ENCODE assay signal across 9 mouse cellular contexts in the genomic region with DNA sequence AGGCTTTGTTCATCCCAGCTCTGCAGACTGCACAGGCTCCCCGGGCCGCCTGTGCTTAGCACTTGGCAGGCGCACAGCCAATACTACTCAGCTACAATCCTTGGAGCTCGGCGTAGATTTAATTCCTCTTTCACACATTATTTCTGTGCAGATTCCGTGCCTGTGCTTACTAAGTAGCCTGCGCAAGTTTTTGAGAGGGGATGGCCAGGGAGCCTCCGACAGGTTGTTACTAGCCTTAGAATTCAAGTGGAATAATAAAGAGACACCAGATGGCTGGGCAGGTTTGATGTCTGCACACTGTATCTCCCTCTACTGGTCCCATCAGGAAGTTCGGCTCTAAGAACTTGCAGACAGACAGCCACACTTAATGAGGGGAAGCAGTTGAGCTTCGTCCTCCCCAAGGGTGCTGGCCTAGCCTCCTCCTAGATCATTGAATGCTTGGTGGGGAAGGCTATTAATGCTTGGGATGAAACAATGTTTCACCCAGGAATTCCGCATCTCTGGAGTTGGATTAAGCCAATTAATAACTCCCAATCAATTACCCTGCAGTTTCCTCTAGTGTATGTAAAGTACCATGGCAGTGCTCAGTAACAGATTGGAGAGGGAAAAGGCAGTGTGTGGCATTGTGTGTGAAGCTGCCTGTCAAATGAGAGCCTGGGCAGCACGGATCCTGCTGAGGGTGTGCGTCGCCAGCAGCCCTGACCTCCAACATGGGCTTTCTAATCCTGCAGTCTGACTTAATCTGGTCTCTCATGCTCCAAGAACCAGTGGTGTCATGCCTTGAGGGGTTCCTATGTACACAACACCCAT.
DNase-seq lines count a peak whose midpoint lies in the region; ATAC-seq and TF ChIP-seq lines count a peak whose summit lies in the region.
"Had no signal": no experiment of that assay in that cellular context is flagged by ENCODE, and none has a peak within 500 bp of the region (broad histone marks: within the 10 kb centered on the region; RNA-seq: fewer than 3 reads in every experiment).

No protein-coding gene starts in this region.

- no peak for TF ChIP-seq POLR2A in liver, adult 2 months (IDR thresholded peaks at IDR 0.05; ENCODE audit: extremely low read depth, insufficient read depth, low read length)

- H3K79me2 ChIP-seq in liver, adult 2 months (ENCODE audit: control insufficient read depth, insufficient read depth, low read length), result no peaks in the 10 kb centered on the region

- H3K9me3 ChIP-seq in liver, embryonic 11.5 days (ENCODE audit: control insufficient read depth, low read length), result no peaks in the 10 kb centered on the region
- no peaks in the 10 kb centered on the region for H3K9me3 ChIP-seq in hindbrain, embryonic 14.5 days (ENCODE audit: control insufficient read depth, low read length)
- H3K9me3 ChIP-seq: neural tube, embryonic 12.5 days had no signal

- intact Hi-C loops in left cerebral cortex, postnatal 25 days (cut with DNase I), result no loop called here

- TF ChIP-seq CTCF in liver, adult 2 months (IDR thresholded peaks at IDR 0.05; ENCODE audit: low read depth, low read length), result peak; percentile 28; the same call in 1 of the 2 replicates

- no peak overlapping the region for H3K27ac ChIP-seq in liver, adult 2 months (replicated peaks; ENCODE audit: insufficient read depth, low read depth, low read length)
- H3K27ac ChIP-seq in liver, embryonic 11.5 days (ENCODE audit: low read depth, low read length), result no peak overlapping the region
- H3K27ac ChIP-seq in hindbrain, embryonic 14.5 days, result 0 out of 2 replicates have a peak overlapping the region, but pooled peaks have one; percentile 5
- H3K27ac ChIP-seq: neural tube, embryonic 12.5 days had no signal

- no peak overlapping the region for H3K9ac ChIP-seq in liver, adult 2 months (ENCODE audit: low read depth, low read length)
- no peak overlapping the region for H3K9ac ChIP-seq in liver, embryonic 11.5 days (ENCODE audit: low read depth, low read length)
- H3K9ac ChIP-seq in hindbrain, embryonic 14.5 days, result no peak overlapping the region
- H3K9ac ChIP-seq: neural tube, embryonic 12.5 days had no signal

- no peak overlapping the region for H3K4me3 ChIP-seq in liver, adult 2 months (ENCODE audit: insufficient read depth, low read depth, low read length)
- no peak overlapping the region for H3K4me3 ChIP-seq in liver, embryonic 11.5 days (ENCODE audit: low read depth, low read length)
- H3K4me3 ChIP-seq in hindbrain, embryonic 14.5 days (replicated peaks; ENCODE audit: low read length), result no peak overlapping the region
- H3K4me3 ChIP-seq: neural tube, embryonic 12.5 days had no signal

- ATAC-seq in liver, embryonic 11.5 days (replicated peaks; ENCODE audit: low FRiP score), result no peak
- ATAC-seq in hindbrain, embryonic 14.5 days (ENCODE audit: low FRiP score), result peak; percentile 57
- ATAC-seq in neutrophil, adult 5-6 weeks (ENCODE audit: extremely low read depth, insufficient number of reproducible peaks, low FRiP score, poor library complexity, severe bottlenecking), result peak; percentile 69

- 64% methylated on average over 14 of the region's 14 CpGs for WGBS in liver, adult 2 months
- 70% methylated on average over 14 of the region's 14 CpGs for WGBS in liver, embryonic 11.5 days
- 45% methylated on average over 14 of the region's 14 CpGs for WGBS in hindbrain, embryonic 14.5 days

- H3K4me1 ChIP-seq in liver, adult 2 months (ENCODE audit: control insufficient read depth, insufficient read depth, low read length), result no peaks in the 10 kb centered on the region
- H3K4me1 ChIP-seq in liver, embryonic 11.5 days (replicated peaks; ENCODE audit: control insufficient read depth, insufficient read depth, low read length), result no peaks in the 10 kb centered on the region
- no peaks in the 10 kb centered on the region for H3K4me1 ChIP-seq in hindbrain, embryonic 14.5 days (replicated peaks; ENCODE audit: control insufficient read depth, insufficient read depth, low read length)
- H3K4me1 ChIP-seq: neural tube, embryonic 12.5 days had no signal

- no peak for DNase-seq in liver, adult 2 months (ENCODE audit: extremely low read depth, low read depth, low spot score)
- no peak for DNase-seq in liver, embryonic 11.5 days (ENCODE audit: low spot score)
- DNase-seq in T-cell, adult 2 months (ENCODE audit: low spot score), result peak; percentile 34
- peak; percentile 71 for DNase-seq in embryo, embryonic 10.5 days (ENCODE audit: low spot score)
- DNase-seq in hindbrain, embryonic 14.5 days (ENCODE audit: low spot score), result peak; percentile 68
- peak; percentile 80 to 88 for DNase-seq in left cerebral cortex, postnatal 25 days (ENCODE audit: low spot score in 2 of 2)
- no peak for DNase-seq in adrenal gland, adult 8-10 months

- H3K36me3 ChIP-seq in liver, adult 2 months (ENCODE audit: control insufficient read depth, insufficient read depth, low read length), result no peaks in the 10 kb centered on the region
- no peaks in the 10 kb centered on the region for H3K36me3 ChIP-seq in liver, embryonic 11.5 days (ENCODE audit: control insufficient read depth, insufficient read depth, low read length)
- no peaks in the 10 kb centered on the region for H3K36me3 ChIP-seq in hindbrain, embryonic 14.5 days (replicated peaks; ENCODE audit: control insufficient read depth, insufficient read depth)
- H3K36me3 ChIP-seq: neural tube, embryonic 12.5 days had no signal

- no peak overlapping the region for H3K4me2 ChIP-seq in liver, embryonic 11.5 days
- H3K4me2 ChIP-seq in hindbrain, embryonic 14.5 days (replicated peaks), result no peak overlapping the region
- H3K4me2 ChIP-seq: neural tube, embryonic 12.5 days had no signal

- H3K27me3 ChIP-seq in liver, adult 2 months (ENCODE audit: control insufficient read depth, insufficient read depth, low read length), result no peaks in the 10 kb centered on the region
- H3K27me3 ChIP-seq in liver, embryonic 11.5 days (replicated peaks; ENCODE audit: control insufficient read depth, insufficient read depth, low read length), result no peaks in the 10 kb centered on the region
- H3K27me3 ChIP-seq in hindbrain, embryonic 14.5 days (ENCODE audit: control insufficient read depth, insufficient read depth, low read length), result no peaks in the 10 kb centered on the region
- H3K27me3 ChIP-seq: neural tube, embryonic 12.5 days had no signal

Comparison
In these comparisons a context has a peak if more than half of its experiments do, and no peak if none do; other contexts are left out.
1. DNase-seq: peak in T-cell, adult 2 months (single experiment), embryo, embryonic 10.5 days (single experiment), hindbrain, embryonic 14.5 days (single experiment) and left cerebral cortex, postnatal 25 days (2 of 2); none in liver, adult 2 months (single experiment), liver, embryonic 11.5 days (single experiment) and adrenal gland, adult 8-10 months (single experiment).